Mouse (Mus musculus) lung, postnatal 0 days (tissue): ENCODE data around the gene Rapsn.

Source experiments
- CTCF ChIP-seq: IDR thresholded peaks from 2 replicates; pipeline ENCODE4 v1.5.1; 2016; ENCODE audit warnings: antibody characterized with exemption, mild to moderate bottlenecking
- EP300 ChIP-seq: IDR thresholded peaks from 2 replicates; pipeline ENCODE4 v1.6.1; 2016; ENCODE audit warnings: antibody characterized with exemption, mild to moderate bottlenecking, control low read depth

DNA sequence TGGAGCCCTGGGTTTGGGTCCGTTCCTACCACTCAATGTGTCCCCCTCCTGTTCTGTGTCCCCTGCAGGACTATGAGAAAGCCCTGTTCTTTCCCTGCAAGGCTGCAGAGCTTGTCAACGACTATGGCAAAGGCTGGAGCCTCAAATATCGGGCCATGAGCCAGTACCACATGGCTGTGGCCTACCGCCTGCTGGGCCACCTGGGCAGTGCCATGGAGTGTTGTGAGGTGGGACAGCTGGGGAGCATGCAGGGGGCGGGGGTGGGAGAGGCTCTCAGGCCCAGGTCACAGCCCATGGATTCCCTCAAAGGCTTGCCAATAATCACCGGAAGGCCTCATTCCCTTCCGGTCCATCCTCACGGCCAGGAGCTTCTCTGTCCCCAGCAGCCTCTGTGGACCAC, 6.4 kb downstream of the Rapsn start:
- TF ChIP-seq CTCF (no peak), EP300 (no peak)
